Mouse (Mus musculus): ENCODE data around the gene Ptpre.
A peak's percentile ranks its signal among the peaks of the same experiment; 100 is the strongest.
"Not testable (repeated sequence)": the region's sequence is repeated elsewhere in the genome, so short reads cannot be mapped to it uniquely, and the experiment has no call there.

Ptpre gene

DNA sequence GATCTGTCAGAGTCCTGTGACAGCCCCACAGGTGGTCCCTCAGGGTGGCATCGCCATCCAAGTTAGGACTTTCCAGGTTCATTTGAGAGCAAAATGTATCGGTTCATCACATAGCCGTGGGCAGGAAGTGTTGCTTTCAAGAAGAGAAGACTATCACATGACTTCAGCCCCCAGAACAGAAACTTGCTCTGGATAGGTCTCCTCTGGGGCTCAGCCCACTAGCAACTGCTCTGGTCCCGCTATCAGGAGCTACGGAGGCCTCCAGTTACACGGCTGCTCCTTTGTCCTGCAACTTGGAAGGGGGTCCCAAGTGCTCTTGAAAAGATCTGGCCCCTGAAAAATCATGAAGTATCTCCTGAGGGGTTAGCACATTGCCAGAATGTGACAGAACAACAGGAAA lies 109.7 kb downstream of the Ptpre start:
- no peak for DNase-seq (ENCODE audit: low spot score)

DNA sequence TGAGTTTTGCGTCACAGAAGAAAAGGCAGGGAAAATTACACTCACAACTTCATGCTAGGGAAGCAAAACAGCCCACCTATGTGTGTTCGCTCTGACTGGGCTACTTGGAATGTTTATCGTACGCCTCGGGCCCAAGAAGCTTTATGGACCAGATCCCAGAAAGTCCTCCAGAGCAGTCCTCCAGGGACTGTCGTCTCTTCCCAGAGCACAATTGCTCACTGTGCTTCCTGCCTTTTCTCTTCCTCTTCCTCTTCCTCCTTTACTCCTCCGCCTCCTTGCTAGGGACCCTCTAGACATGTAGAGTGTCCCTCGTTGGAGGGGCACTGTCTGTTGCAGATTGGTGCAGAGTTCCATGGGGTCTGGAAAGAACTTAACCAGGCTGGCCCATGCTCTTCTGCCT lies 111.5 kb downstream of the Ptpre start:
- DNase-seq (ENCODE audit: low spot score): no peak

DNA sequence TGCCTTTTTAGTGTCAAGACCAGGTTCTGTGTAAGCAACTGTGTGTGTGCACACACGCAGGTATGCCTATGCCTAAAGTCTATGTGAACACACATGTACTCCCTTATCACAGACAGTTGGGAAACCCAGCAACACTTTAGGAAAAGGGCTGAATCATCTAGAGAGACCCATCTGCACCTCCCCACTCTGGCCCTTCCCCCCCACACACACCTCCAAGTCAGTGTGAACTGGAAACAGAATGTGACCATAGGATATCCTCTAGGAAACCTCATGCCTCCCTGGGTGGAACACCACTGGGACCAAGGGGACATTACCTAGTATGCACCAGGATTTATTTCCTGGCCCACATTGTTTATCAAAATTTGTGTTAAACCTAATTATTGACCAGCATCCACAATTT lies 112.0 kb downstream of the Ptpre start:
- no peak for DNase-seq (ENCODE audit: low spot score)

DNA sequence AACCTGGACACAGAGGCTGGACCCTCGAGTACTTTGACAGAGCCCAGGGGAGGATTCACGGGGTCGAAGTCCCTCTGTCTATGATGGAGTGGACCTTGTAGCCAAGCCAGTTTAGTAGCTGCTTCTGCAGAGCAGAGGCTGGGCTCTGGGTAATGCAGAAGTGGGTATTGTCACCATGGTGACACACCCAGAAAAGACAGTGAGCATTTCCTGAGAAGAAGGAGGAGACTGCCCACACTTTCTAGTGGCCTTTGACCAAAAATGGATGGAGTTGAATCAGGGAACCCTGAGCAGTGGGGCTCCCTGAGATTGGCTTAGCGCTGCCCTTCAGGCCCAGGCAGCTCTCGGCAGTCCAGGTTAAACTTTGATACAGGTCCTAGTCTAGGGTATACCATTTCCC lies 112.8 kb downstream of the Ptpre start:
- no peak for DNase-seq (ENCODE audit: low spot score)

DNA sequence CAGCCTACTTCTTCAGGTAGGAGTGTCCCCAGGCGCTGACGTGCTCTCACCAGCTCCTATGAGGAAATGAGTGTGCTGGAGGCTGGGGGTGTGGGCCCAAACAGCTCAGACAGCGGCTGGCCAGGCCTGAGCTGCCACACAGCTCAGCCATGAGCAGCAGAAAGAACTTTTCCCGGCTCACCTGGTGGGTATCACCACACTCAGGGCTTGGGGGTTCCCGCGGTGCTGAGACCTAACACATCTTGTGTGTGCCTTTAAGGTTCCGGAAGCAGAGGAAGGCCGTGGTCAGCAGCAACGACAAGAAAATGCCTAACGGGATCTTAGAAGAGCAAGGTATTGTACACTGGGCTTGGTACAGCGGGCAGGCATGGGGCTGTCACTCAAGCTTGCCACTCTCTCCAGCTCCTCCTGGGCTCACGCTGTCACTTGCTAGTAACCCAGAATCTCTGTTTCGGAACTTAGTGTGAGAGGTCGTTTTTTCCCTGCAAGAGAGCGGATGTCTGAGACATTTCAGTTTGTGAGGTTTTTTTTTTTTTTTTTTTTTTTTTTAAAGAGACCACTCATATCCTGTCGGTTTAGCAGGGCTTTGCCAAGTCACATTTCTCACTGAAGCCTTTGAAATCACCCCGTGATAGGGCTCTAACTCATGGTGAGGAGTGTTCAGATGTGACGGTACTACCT lies 114.7 kb downstream of the Ptpre start:
- DNase-seq (ENCODE audit: low spot score): no peak

DNA sequence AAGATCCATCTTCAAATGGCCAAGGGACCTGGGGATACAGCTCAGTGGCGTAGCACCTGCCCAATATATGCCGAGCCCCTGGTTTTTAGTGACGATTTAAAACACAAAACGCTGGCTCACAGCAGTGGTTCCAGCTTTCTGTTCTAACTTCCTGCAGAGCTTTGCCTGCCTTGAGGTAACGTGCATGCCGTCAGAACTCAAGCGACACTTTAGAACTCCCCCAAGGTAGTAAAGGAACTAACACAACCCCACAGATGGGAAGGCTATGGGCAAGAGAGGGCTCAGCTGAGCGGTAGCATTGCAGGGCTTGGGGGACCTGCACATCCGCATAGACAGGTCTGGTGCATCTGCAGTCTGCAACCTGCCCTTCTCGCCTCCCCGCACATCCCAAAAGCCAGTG lies 115.5 kb downstream of the Ptpre start:
- no peak for DNase-seq (ENCODE audit: low spot score)

DNA sequence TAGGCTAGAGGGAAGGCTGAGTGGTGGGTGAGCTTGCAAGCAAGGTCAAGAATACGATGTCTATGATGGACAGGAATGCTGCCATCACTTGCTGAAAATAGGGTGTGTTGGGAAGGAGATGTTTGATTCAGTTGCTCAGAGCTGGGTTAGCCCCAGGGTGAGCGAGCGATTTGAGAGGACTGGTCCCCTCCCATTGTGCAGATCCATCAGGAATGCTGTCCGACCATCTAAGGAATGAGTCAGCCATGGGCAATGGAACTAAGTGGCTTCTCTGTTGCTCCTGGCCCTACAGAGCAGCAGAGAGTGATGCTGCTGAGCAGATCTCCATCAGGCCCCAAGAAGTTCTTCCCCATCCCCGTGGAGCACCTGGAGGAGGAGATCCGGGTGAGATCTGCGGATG lies 116.3 kb downstream of the Ptpre start:
- no peak for DNase-seq (ENCODE audit: low spot score)

DNA sequence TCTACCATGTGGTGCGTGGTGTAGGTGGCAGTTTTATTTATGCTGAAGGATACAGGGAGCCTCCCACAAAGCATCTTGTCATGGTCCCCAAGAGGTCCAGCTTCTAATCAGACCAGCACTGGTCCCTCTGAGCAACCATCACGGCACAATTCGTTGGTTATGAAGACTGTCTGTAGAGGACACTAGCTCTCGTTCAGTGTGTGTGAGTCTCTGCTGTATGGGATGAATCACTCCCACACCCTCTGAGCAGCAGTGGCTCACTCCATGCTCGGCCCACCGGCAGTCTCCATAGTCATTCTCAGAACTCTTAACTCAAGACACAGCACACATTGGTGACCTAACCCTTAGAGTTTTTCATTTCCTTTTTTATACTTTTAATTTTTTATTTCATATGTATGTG lies 117.0 kb downstream of the Ptpre start:
- DNase-seq (ENCODE audit: low spot score): no peak

DNA sequence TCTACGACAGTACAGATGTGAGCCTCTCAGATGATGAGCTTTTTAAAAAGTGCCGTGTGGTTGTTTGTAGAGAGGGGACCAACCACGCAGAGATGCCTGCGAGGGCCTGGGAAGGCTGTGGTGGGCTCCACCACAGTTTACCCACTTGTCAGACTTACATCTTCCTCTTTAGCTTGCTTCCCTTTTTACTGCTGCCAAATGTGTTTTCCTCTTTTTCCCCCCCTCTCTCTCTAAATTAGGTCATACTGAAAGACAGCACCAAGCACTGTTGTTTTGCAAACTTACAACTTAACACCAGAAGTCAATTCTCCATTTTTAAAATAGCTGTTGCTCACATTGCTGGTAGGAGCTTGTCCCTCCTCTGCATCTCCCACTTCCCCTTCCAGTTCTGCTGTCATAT lies 117.8 kb downstream of the Ptpre start:
- no peak for DNase-seq (ENCODE audit: low spot score)

DNA sequence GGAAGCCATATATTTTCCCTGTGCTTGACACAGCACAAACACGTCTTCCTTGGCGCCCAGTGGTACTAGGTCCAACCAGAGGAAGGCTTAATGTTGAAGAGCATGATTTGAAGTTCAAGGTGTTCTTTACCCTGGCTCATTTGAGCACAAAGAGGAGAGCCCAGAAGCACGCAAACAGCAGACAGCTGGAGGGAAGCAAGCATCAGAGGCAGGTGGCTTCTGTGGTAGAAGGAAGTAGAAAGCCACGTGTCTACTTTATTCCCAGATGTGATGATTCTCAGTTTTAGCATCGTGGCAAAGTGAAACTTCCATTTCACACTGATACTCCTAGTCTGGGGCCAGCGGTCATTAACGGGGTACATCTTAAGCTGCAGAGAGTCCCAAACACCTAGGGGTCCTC lies 120.9 kb downstream of the Ptpre start:
- DNase-seq (ENCODE audit: low spot score): no peak

DNA sequence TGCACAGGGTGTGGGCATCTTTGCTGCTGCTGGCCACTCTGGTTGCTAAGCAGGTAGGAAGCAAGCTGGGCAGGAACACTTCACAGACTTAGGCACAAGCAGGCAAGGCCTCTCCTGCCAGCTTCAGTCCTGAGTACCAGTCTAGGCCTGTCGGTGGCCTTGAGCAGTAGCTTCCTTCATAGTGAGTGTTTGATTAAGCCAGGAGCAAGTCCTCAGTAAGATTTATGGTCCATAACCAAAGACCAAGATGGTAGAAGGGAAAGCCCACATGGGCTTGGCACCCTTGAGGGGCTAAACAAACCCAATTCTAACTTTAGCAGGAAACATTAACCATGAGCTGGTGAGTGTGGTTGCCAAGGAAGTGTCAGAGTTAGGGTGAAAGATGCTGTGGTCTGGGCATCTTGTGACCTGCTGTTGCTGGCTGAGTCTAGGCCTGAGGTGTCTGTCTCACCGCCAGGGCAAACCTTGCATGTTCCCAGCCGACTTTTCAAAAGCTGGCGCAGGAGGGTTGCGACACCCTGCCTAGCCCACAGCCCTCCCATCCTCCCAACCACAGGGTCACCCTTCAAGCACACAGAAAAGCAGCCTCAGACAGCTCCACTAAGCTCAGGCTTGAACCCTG lies 122.1 kb downstream of the Ptpre start:
- DNase-seq (ENCODE audit: low spot score): no peak

DNA sequence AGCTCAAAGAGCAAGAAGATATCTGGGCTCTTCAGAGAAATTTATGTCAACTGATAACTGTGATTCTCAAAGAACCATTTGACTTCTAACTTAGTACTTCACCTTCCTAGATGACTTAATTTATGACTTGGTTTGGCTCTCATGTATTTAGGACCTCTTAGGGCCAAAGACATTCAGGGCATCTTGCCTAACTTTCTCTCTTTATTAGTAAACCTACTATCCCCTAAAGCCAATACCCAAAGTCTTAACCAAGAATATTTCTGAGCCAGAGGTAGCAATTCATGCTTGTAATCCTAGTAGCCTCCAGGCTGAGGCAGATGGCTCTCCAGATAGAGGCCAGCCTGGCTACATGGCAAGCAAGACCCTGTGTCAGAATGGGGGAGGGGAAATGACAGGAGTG lies 123.0 kb downstream of the Ptpre start:
- no peak for DNase-seq (ENCODE audit: low spot score)

DNA sequence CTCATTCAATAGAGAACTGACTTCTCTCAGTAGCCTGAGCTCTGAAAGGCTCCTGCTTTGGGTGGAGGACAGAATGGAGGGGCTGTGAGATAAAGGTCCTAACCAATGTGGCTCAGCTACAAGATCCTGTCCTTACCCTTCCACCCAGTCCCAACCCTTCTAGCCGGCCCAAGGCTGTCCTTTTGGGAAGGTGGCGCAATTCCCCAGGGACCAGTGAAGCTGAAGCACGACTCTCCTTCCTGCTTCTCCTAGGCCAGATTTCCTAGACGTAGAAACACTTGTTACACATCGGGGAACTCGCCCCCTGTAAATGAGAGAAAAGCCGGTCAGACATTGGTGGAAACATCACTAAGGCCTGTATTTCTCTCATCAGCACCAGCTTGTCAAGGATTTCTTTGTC lies 126.9 kb downstream of the Ptpre start:
- no peak for DNase-seq (ENCODE audit: low spot score)

DNA sequence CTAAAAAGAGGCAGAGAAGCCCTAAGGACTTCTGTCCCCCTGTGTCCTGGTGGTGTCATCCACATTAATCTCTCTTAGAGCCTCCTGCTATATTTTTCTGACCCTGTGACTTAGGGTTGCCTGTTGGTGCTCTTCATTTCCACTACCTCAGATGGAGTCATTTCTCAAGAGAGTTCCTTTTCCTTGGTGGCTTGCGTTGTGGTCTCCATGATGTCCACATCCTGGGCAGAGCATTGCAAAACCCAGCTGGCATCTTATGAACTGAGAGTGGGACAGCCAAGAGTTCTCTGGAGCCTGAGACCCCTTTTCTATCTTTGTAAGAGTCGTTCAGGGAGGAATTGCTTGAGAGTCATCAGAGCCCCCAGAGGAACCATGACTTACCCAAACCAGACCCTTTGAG lies 129.0 kb downstream of the Ptpre start:
- no peak for DNase-seq (ENCODE audit: low spot score)

DNA sequence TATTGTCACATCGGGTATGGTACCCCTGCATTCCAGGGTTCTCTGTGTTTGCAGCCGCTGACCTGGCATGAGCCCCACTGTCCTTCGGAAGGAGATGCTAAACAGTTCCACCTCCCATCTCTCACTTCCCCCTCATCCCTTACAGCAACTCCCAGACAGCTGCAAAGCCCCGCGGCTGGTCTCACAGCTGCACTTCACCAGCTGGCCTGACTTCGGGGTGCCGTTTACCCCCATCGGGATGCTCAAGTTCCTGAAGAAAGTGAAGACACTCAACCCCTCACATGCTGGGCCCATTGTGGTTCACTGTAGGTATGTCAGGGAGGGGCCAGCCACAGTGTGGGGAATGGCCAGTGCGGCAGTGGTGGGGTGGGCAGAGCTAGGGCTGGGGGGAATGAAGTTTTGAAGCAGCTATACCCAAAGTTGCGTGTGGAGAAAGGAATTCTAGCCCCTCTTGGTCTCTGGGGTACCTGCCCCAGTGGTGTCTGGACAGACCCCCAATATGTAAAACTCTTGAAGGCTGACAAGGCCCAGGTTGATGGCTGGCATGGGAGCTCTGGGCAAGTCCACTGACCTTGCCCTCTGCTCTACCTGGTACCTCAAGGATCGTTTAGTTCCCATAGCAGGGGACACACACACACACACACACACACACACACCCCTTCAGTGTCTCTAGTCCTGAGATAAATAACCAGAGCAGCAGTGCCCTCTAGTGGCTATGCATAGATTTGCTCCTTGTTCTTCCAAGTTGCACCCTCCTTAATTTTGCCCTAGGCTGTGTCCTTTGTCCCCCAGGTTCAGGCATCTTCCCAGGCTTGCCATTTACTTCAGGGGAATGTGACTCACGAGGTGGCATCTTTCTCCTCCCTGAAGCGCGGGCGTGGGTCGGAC lies 131.8 kb downstream of the Ptpre start:
- DNase-seq (ENCODE audit: low spot score): peak; percentile 39

DNA sequence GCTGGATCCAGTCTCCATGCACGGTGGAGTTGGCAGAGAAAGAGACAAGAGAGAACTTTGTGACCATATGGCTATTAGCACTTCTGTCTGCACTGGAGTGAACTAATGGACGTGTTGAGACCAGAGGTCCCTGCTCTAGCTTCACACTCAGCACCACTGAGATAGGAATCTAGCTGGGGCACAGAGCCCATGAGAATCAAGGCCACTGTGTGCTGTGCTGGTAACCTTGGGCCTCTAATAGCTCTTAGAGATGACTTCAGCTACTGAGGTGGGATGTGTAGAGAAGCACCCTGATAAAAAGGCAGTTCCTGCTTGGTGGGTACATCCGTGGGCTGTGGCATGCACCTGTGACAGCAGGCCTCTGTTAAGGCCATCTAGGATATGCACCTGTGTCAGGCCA lies 136.3 kb downstream of the Ptpre start:
- DNase-seq (ENCODE audit: low spot score): no peak

DNA sequence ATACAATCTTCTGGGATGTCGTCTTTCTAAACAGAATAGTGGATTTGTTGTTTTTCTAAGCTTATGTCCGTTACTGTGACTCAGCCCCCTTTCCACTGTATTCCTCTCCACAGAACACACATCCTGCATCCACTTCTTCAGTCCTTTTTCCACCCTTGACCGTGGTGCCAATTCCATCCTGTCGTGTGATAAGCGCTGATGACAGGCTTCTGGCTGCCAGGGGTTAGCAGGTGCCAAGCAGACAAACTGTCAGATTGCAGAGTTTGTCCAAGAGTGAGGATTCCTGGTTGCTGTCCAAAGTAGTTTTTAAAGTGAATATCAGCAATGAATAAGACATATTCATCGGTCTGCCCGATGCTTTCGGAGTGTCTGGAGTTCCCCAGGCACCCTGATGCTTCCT lies 139.4 kb downstream of the Ptpre start:
- no peak for DNase-seq (ENCODE audit: low spot score)

DNA sequence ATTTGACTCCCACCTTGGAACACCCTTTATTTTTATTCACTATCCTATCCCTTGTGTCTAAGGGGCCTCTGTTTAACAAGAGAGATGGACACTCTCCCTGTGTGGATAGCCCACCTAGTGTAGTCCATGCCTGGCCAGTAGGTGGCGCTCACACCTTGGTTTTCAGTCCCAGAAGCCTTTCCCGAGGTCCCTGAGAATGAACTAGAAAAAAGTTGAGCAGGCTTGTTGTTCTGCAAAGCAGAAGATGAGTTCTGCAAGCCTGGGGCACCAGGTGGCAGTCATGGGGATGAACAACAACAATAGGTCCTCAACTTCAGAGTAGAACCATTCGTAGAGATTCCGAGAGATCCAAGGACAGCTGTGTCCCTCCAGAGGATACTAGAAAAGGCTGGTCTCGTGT lies 143.1 kb downstream of the Ptpre start:
- no peak for DNase-seq (ENCODE audit: low spot score)

DNA sequence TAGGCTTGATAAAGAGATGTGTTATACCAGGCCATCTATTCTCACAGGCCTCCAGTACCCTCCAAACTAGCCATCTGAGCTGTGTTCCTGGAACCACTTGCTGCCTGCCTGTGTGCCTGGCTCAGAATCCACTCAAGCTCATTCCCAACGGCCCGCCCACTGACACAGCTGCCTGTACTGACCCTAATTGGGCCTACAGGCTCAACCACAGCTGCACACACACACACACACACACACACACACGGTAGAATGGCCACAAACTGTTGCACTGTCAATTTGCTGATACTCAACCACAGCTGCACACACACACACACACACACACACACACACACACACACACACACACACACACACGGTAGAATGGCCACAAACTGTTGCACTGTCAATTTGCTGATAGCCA lies 146.8 kb downstream of the Ptpre start:
- DNase-seq (ENCODE audit: low spot score): not testable (repeated sequence)

DNA sequence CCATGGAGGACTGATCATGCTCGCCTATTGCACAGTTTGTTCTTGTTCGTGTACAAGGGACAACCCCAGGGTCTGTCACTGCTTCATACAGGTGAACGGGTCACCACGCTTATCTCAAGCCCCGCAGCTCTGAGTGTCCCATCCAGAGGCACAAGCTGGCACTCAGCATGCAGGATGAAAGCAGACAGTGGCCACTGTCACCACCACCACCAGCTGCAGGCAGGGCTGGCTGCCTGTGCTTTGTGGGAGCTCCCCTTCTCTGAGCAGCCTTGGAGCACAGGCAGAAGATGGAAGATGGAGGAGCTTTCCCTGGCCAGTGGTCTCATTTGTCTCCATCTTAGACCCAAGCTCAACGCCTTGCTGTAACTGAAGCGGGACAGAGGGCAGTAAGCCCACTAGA lies 147.7 kb downstream of the Ptpre start:
- DNase-seq (ENCODE audit: low spot score): no peak

DNA sequence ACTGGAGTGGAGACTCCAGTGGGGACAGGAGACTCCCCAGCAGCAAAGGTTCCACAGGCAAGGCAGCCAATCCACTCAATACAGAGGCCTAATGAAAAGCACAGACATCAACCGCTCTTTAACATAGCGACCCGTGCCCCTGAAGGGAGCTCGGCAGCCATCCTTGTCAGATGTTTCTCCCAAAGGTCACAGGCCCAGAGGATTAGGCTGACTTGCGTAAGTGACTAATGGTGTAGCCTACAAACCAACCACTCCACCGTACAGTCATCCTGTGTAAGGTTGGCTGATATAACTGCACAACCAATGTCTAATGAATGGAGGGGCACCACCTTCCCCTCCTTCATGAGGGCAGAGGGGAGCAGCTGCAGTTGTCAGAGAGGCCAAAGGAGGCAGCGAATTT lies 152.1 kb downstream of the Ptpre start:
- DNase-seq (ENCODE audit: low spot score): no peak

DNA sequence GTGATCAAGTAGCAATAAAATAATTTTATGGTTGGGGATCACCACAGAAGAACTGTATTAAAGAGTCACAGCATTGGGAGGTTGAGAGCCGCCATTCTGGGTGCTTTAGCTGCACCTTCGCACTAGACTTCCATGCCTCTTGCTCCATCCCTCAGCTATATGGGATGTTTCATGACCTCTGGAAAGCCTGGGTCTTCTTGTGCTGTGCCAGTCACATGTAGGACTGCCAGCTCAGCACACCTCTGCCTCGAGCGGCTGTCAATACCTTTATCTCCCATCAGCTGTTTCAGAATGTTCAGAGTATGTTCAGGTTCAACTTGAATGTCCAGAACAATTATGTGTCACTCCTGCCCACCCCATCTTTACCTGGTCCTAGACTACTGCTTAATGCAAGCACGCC lies 154.7 kb downstream of the Ptpre start:
- DNase-seq (ENCODE audit: low spot score): no peak

DNA sequence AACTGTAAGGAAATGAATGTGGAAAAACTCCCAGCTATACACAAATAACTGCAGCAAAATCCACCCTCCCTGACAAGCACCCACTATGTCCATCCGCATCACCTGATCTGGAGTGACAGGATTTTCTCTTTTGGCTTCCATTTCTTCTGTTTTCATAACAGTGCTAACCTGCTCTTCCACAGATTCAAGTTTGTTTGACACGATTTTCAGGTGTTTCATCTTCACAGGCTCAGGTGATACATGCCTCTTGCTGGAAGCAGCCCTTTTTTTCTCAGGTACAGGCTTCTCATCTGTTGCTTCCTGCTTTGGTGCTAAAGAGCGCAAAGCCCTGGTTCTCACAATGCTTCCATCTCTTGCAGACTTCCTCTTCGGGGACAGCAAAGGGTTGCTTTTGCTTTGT lies 156.8 kb downstream of the Ptpre start:
- no peak for DNase-seq (ENCODE audit: low spot score)

Data from yolk sac, embryonic 10.5 days (tissue).